Mouse (Mus musculus) CD4-positive, CD25-positive, alpha-beta regulatory T cell, adult 4 months (primary cell): Measurements from ENCODE around the gene Anks1. TPM values are rescaled to one million over a fixed set of nuclear protein-coding genes. Genes with fewer than 3 reads are reported as not detected.

ENCODE experiments used
- ATAC-seq: one replicate; pipeline ENCODE4 v1.8.0; 2017
- polyA plus RNA-seq, 2 experiments: library from polyadenylated mRNA; unstranded; fragments of 100-300 nt; shearing (Covaris generic); gene quantifications; one replicate each; pipeline ENCODE4 v1.2.1; 2017

The Anks1 gene
- 1 to 10 TPM; 3.7 to 4.7 TPM for polyA plus RNA-seq

- ATAC-seq, result peak; percentile 77
Observed at GRCm38 (mm10) chr17:27908888-27909621, at the start of gene Anks1. Anks1 (plus strand) TSS chr17:27909306.

DNA sequence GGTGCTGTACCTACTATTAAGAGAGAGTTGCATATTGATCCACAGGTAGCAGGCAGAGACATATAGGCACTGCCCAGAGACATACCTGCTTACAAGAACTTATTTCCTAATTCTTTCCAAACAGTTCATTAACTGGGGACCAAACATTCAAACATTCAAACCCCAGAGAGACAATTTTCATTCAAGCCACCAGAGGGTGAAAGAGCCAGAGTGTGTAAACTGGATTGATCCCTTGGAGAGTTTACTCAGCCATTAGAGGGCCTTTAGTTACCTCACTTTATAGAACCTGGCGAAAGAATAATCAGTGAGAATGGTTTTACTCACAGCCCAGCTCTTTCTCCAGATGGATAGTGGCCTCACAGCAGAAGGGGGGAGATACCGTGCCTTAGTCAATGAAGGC is 43.6 kb upstream of the Anks1 start:
- ATAC-seq, result no peak

DNA sequence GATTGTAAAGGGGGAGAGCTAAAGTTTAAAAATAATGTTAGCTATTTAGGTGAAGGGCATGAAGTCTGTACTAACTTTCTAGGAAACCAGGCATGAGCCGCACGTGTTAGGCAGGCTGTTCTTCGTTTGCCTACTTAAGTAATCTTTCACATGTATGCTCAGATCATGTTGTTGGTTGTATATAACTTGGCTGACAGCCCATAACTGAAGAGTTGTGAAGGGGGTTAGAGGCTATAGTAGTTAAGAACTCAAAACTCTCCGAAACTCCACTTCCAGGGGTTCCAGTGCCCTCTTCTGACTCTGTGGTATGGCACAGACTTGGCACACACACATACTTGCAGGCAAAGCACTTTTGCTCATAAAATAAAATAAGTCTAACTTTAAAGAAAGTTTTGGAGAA is 42.4 kb upstream of the Anks1 start:
- no peak for ATAC-seq

DNA sequence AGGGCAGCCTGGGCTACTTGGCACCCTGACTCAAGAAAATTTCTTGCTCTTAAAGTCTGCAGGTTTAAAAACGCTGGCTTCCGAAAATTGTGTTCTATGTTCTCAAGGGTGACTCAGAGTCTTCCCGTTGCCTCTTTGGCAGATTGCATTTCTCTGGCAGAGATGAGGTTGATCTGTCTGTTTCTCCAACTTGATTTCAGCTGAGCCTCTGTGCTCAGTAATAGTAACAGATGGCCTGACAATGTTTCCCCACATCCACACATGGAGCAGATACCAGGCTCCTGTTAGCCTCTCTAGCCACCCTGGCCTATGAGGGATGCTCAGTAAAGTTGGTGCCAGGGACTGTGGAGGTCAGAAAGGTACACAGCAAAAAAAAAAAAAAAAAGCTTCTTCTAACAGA is 37.3 kb upstream of the Anks1 start:
- no peak for ATAC-seq

- no peak for ATAC-seq
Observed at GRCm38 (mm10) chr17:27873583-27873982, 35.5 kb upstream of the Anks1 start.

GRCm38 (mm10) chr17:27874510-27874909 is 34.6 kb upstream of the Anks1 start:
- no peak for ATAC-seq

- ATAC-seq, result no peak
Observed at GRCm38 (mm10) chr17:27881518-27881917, 27.6 kb upstream of the Anks1 start.

DNA sequence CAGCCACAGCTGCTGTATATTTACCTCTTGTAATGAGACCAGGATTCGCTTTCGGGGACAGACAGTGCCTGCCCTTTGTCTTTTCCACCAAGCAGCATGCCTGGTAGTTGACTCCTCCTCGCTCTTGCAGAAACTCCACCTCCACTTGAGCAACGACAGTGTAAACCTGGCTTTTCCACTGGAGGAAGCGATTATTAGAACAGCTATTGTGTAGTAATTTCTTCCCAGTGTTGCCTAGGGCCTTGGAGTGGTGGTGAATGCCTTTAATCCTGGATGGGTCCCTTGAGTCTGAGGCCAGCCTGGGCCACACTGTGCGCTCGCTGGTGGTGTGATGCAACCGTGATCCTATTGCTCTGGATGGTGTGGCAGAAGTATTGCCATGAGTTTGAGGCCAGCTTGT is 26.0 kb upstream of the Anks1 start:
- no peak for ATAC-seq

- no peak for ATAC-seq
Observed at GRCm38 (mm10) chr17:27883994-27884393, 25.1 kb upstream of the Anks1 start.

GRCm38 (mm10) chr17:27886499-27887210 is 22.5 kb upstream of the Anks1 start:
- ATAC-seq, result no peak

- ATAC-seq, result peak; percentile 43
Observed at GRCm38 (mm10) chr17:27907512-27908205, 1.4 kb upstream of the Anks1 start.

DNA sequence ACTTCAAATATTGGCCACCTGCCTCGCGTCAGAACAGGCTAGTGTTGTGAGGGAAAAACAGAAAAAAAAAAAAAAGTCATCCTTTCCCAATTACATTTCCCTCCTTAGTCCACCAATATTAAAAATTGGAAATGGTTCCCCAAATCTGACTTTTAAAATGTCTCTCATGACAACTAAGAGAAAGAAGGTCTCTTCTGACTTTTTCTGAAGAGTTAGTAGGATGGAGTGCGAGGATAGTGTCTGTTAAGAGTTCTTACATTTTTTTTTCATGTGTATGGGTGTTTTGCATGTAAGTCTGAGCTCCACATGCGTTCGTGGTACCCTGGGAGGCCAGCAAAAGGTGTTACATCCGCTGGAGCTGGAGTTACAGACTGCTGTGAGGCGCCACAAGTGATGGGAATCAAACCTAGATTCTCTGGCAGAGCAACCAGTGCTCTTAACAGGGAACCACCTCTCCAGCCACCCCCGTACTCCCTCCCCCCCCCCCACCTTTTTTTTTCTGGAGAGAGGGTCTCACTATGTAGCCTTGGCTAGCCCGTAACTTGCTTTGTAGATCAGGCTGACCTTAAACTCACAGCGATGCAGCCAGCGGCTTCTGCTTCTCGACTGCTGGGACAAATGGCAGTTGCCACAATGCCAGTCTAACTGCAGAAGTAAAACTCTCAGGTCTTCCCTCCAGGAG is 759 bp upstream of the Anks1 start:
- peak; percentile 42 for ATAC-seq

DNA sequence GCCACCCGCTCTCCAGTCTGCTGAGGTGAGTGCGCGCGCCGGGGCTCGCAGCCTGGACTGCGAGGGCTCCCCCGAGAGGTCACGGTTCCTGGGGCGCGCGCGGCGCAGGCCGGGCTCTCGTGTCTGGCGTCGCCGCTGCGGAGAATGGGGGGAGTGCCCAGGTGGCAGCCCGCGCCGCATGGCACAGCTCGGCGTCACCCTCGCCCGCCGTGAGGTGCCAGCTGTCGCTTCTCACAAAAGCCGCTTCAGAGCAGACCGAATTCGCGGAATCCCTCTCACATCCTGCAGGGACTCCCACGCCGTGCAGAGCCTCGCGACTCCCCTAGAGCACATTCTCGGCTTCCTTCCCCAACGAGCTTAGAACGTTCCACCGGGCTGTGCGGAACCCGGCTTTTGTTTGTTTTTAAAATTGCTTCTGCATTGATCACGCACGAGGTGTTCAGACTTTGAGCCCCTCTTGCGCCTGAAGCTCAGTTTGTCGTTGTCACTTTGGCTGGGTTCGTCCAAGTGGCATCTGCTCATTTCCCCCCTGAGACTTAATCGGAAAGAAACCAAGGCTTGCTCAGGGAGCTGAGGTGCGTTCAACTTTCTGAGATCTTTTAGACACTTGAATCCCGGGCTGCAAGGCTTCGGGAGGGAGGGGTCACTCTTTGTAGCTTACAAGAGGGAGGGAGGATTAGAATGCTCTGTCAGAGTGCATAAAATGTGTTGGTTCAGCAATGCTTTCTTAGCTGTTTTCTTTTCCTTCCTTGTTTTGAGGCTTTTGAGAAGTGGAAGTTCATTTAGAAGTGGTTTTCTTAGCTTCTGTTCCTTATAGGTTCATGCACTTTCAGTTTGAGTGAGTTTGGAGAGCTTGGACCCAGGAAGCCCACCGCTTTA is 755 bp downstream of the Anks1 start, which contains the start of gene Taf11:
Gene Taf11 (minus strand): TSS at position 223 of the 879 bp plus-strand sequence.
- peak; percentile 57 for ATAC-seq

- no peak for ATAC-seq
Observed at GRCm38 (mm10) chr17:27911371-27911770, 2.3 kb downstream of the Anks1 start.

DNA sequence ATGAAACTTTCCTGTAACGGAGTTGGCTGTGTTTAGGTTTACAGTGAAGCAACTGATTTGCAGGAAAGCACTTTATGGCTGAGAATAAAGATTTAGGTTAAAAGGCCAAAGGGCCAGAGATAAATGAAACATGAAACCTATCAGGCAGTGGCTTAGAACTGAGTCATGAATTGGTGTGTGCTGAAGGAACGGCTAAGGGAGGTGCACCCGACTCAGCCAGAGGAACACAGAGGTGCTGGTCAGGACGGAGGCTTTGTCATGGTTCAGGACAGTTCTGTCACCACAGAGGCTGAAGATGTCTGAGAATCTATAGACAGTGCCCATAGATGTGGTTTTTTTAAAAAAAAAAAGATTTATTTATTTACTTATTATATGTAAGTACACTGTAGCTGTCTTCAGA is 5.6 kb downstream of the Anks1 start:
- no peak for ATAC-seq

DNA sequence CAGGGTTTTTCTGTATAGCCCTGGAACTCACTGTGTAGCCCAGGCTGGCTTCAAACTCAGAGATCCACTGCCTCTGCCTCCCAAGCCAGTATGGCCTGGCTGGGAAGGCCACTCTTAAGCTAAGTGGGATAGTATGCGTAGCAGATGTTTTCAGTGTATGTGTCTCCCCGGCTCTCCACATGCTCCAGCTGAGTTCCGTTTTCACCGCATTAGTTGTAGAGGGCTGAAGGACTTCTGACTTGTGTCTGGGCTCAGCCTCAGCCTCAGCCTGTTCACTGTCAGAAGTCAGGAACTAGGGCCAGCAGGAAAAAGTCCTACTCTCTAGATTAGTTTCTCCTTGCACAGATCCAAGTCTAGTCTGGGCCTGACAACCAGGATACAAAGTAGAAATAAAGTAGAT is 7.3 kb downstream of the Anks1 start:
- no peak for ATAC-seq

- ATAC-seq, result no peak
Observed at GRCm38 (mm10) chr17:27920676-27921075, 11.6 kb downstream of the Anks1 start.

GRCm38 (mm10) chr17:27922174-27922712 is 13.1 kb downstream of the Anks1 start:
- no peak for ATAC-seq

DNA sequence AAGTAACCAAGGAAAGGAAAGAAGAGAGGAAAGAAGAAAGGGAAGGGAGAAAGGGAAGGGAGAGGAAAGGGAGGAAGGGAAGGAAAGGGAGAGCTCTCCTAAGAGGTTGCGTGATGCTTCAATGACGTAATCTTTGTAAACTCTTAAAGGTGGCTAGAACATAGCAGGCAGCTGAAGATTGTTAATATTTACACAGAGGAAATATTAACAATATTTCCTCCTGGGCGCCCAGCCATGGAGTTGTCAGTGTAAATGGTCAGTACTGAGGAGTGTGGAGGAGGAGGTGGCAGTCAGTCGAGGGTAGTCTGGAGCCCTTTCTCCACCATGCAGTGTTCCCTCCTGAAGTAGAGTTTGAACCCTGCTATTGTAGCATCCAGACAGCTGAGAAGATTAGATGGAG is 15.9 kb downstream of the Anks1 start:
- no peak for ATAC-seq

DNA sequence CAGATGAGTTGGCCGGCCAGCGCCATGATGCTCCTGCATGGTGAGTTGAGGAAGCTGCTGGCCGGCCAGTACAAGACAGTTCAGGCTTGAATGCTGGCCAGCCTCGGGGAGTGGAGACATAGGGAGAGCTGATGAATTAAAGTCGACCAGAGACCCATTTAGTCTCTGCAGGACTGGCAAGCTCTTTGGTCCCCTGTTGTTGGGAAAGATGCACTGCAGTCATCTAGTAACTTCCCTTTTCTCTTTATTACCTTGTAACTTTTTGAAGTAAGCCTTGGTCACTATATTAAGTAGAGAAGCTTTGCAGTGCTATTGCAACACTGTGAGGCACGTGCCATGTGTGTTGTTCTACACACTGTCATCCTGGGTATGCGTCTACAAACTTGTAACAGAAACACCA is 16.4 kb downstream of the Anks1 start:
- no peak for ATAC-seq

- ATAC-seq, result no peak
Observed at GRCm38 (mm10) chr17:27930291-27930690, 21.2 kb downstream of the Anks1 start.

DNA sequence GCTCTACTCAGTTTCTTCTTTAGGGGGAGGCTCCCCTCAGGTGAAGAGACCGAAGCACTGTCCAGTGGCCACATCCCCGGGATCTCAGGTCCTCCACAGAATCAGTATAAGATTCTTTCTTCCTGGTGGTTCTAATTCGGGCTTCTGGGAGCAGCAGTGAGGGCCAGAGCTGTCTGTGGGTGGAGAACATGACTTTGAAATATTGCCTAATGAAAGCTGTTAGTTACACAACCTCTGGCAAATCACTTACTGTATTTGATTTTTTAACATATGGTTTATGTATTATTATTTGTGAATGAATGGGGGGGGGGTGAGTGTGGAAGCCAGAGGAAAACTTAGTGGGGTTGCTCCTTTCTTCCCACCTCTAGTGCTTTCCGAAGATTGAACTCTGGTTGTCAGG is 22.7 kb downstream of the Anks1 start:
- ATAC-seq, result no peak
